Mouse (Mus musculus): ENCODE data around the gene Plod1. TPM values are rescaled to one million over a fixed set of nuclear protein-coding genes. Genes with fewer than 3 reads are reported as not detected.
A peak's percentile ranks its signal among the peaks of the same experiment; 100 is the strongest.
"Not testable (repeated sequence)": the region's sequence is repeated elsewhere in the genome, so short reads cannot be mapped to it uniquely, and the experiment has no call there.

Gene Plod1
- polyA plus RNA-seq, 1 experiment from 2014 or later = 32.7 TPM

GRCm38 (mm10) chr4:147868450-147869031, 68.0 kb downstream of the Plod1 start, which contains the start of the genes Miip and Fv1:
Gene Miip (minus strand): TSS chr4:147868816.
Gene Fv1 (plus strand): TSS chr4:147868979.
- H3K4me2 ChIP-seq (ENCODE audit: low read depth, low read length) = peak within 1 kb of the TSS; percentile 68
- under 1% methylated on average over 30 of the region's 30 CpGs for WGBS
- peak within 1 kb of the TSS; percentile 67 for H3K4me3 ChIP-seq (ENCODE audit: low read depth, low read length)
- no peaks in the 10 kb centered on the region for H3K9me3 ChIP-seq (replicated peaks; ENCODE audit: control insufficient read depth, low read length)
- peak; percentile 98 for ATAC-seq (replicated peaks; ENCODE audit: insufficient number of reproducible peaks, low FRiP score, low TSS enrichment, low read depth)
- H3K36me3 ChIP-seq (replicated peaks; ENCODE audit: control insufficient read depth, insufficient read depth, low read depth, low read length) = peaks cover 2% of the 10 kb centered on the region; the same call in 1 of the 2 replicates
- H3K4me1 ChIP-seq (ENCODE audit: control insufficient read depth, insufficient read depth, low read length) = no peaks in the 10 kb centered on the region
- no peak within 1 kb of the TSS; the same call in 1 of the 2 replicates for H3K27ac ChIP-seq (replicated peaks; ENCODE audit: low read depth, low read length)
- peak within 1 kb of the TSS; percentile 70 for H3K9ac ChIP-seq (replicated peaks; ENCODE audit: low read length)
- peak; percentile 98 for DNase-seq (ENCODE audit: low spot score)
- H3K27me3 ChIP-seq (ENCODE audit: control insufficient read depth, insufficient read depth, low read length) = no peaks in the 10 kb centered on the region

- H3K36me3 ChIP-seq (replicated peaks; ENCODE audit: control insufficient read depth, insufficient read depth, low read depth, low read length) = peaks cover 2% of the 10 kb centered on the region
- peak overlapping the region; percentile 46 for H3K4me2 ChIP-seq (ENCODE audit: low read depth, low read length)
- H3K9ac ChIP-seq (replicated peaks; ENCODE audit: low read length) = peak overlapping the region; percentile 70
- H3K4me3 ChIP-seq (ENCODE audit: low read depth, low read length) = peak overlapping the region; percentile 67
- no peak; the same call in 1 of the 2 replicates for ATAC-seq (replicated peaks; ENCODE audit: insufficient number of reproducible peaks, low FRiP score, low TSS enrichment, low read depth)
- WGBS = 7% methylated on average over 22 of the region's 22 CpGs
- DNase-seq (ENCODE audit: low spot score) = peak; percentile 16
- no peaks in the 10 kb centered on the region for H3K9me3 ChIP-seq (replicated peaks; ENCODE audit: control insufficient read depth, low read length)
- no peaks in the 10 kb centered on the region for H3K4me1 ChIP-seq (ENCODE audit: control insufficient read depth, insufficient read depth, low read length)
- no peak overlapping the region; the same call in 1 of the 2 replicates for H3K27ac ChIP-seq (replicated peaks; ENCODE audit: low read depth, low read length)
- H3K27me3 ChIP-seq (ENCODE audit: control insufficient read depth, insufficient read depth, low read length) = no peaks in the 10 kb centered on the region
Observed at GRCm38 (mm10) chr4:147867563-147868449, 68.8 kb downstream of the Plod1 start.

GRCm38 (mm10) chr4:147866793-147867192, 69.8 kb downstream of the Plod1 start:
- not testable (repeated sequence) for H3K27ac ChIP-seq (replicated peaks; ENCODE audit: low read depth, low read length); DNase-seq (ENCODE audit: low spot score); H3K9me3 ChIP-seq (replicated peaks; ENCODE audit: control insufficient read depth, low read length); H3K4me3 ChIP-seq (ENCODE audit: low read depth, low read length); H3K36me3 ChIP-seq (replicated peaks; ENCODE audit: control insufficient read depth, insufficient read depth, low read depth, low read length); H3K27me3 ChIP-seq (ENCODE audit: control insufficient read depth, insufficient read depth, low read length); ATAC-seq (replicated peaks; ENCODE audit: insufficient number of reproducible peaks, low FRiP score, low TSS enrichment, low read depth); H3K4me1 ChIP-seq (ENCODE audit: control insufficient read depth, insufficient read depth, low read length); H3K9ac ChIP-seq (replicated peaks; ENCODE audit: low read length); H3K4me2 ChIP-seq (ENCODE audit: low read depth, low read length)
- WGBS = 55% methylated on average over 3 of the region's 3 CpGs

- no peak overlapping the region for H3K4me2 ChIP-seq (ENCODE audit: low read depth, low read length)
- H3K4me1 ChIP-seq (ENCODE audit: control insufficient read depth, insufficient read depth, low read length) = no peaks in the 10 kb centered on the region
- no peak overlapping the region for H3K4me3 ChIP-seq (ENCODE audit: low read depth, low read length)
- DNase-seq (ENCODE audit: low spot score) (no peak), ATAC-seq (replicated peaks; ENCODE audit: insufficient number of reproducible peaks, low FRiP score, low TSS enrichment, low read depth) (no peak)
- H3K27ac ChIP-seq (replicated peaks; ENCODE audit: low read depth, low read length) = no peak overlapping the region
- WGBS = 92% methylated on average over 9 of the region's 9 CpGs
- H3K9ac ChIP-seq (replicated peaks; ENCODE audit: low read length) = no peak overlapping the region
- peaks cover 11% of the 10 kb centered on the region for H3K36me3 ChIP-seq (replicated peaks; ENCODE audit: control insufficient read depth, insufficient read depth, low read depth, low read length)
- H3K9me3 ChIP-seq (replicated peaks; ENCODE audit: control insufficient read depth, low read length) = no peaks in the 10 kb centered on the region
- no peaks in the 10 kb centered on the region for H3K27me3 ChIP-seq (ENCODE audit: control insufficient read depth, insufficient read depth, low read length)
Observed at GRCm38 (mm10) chr4:147866056-147866455, 70.5 kb downstream of the Plod1 start.

GRCm38 (mm10) chr4:147865651-147866050, 70.9 kb downstream of the Plod1 start:
- DNase-seq (ENCODE audit: low spot score) (no peak), ATAC-seq (replicated peaks; ENCODE audit: insufficient number of reproducible peaks, low FRiP score, low TSS enrichment, low read depth) (no peak)
- Histone ChIP-seq H3K9me3 (replicated peaks; ENCODE audit: control insufficient read depth, low read length) (no peaks in the 10 kb centered on the region), H3K27me3 (ENCODE audit: control insufficient read depth, insufficient read depth, low read length) (no peaks in the 10 kb centered on the region), H3K9ac (replicated peaks; ENCODE audit: low read length) (no peak overlapping the region), H3K4me3 (ENCODE audit: low read depth, low read length) (no peak overlapping the region), H3K4me2 (ENCODE audit: low read depth, low read length) (no peak overlapping the region), H3K4me1 (ENCODE audit: control insufficient read depth, insufficient read depth, low read length) (no peaks in the 10 kb centered on the region), H3K27ac (replicated peaks; ENCODE audit: low read depth, low read length) (no peak overlapping the region), H3K36me3 (replicated peaks; ENCODE audit: control insufficient read depth, insufficient read depth, low read depth, low read length) (peaks cover 15% of the 10 kb centered on the region)
- 91% methylated on average over 6 of the region's 6 CpGs for WGBS

- Histone ChIP-seq H3K4me2 (ENCODE audit: low read depth, low read length) (no peak overlapping the region), H3K4me1 (ENCODE audit: control insufficient read depth, insufficient read depth, low read length) (no peaks in the 10 kb centered on the region), H3K4me3 (ENCODE audit: low read depth, low read length) (no peak overlapping the region), H3K27ac (replicated peaks; ENCODE audit: low read depth, low read length) (no peak overlapping the region), H3K9ac (replicated peaks; ENCODE audit: low read length) (no peak overlapping the region), H3K27me3 (ENCODE audit: control insufficient read depth, insufficient read depth, low read length) (no peaks in the 10 kb centered on the region), H3K9me3 (replicated peaks; ENCODE audit: control insufficient read depth, low read length) (no peaks in the 10 kb centered on the region), H3K36me3 (replicated peaks; ENCODE audit: control insufficient read depth, insufficient read depth, low read depth, low read length) (peaks cover 15% of the 10 kb centered on the region)
- ATAC-seq (replicated peaks; ENCODE audit: insufficient number of reproducible peaks, low FRiP score, low TSS enrichment, low read depth) = no peak
- 82% methylated on average over 3 of the region's 3 CpGs for WGBS
- no peak for DNase-seq (ENCODE audit: low spot score)
Observed at GRCm38 (mm10) chr4:147862051-147862450, 74.5 kb downstream of the Plod1 start.
